Mouse (Mus musculus): ENCODE results near the gene Krtcap3. TPM values are rescaled to one million over a fixed set of nuclear protein-coding genes. Genes with fewer than 3 reads are reported as not detected.

The Krtcap3 gene
- polyA plus RNA-seq, 1 experiment from 2014 or later = 2.1 TPM

DNA sequence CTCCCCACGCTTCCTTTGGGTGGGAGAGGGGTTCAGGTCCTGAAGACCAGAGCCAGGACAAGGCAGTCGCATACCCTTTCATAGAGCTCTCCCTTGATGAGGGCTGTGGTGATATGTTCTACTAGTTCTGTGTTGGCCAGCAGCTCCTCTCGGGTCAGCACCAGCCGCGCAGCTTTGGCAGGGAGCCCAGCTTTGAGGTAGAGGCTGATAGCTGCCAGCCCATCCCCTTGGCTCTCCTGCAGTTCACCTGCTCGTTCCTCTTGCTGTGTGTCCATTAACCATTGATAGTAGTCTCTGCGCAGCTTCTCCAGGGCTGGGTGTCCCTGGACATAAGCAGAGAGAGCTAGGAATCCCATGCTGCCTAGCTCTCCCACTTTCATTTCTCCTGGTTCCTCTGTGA is 14.6 kb downstream of the Krtcap3 start:
- H3K36me3 ChIP-seq (ENCODE audit: control insufficient read depth, insufficient read depth, low read length) = peaks cover 62% of the 10 kb centered on the region

DNA sequence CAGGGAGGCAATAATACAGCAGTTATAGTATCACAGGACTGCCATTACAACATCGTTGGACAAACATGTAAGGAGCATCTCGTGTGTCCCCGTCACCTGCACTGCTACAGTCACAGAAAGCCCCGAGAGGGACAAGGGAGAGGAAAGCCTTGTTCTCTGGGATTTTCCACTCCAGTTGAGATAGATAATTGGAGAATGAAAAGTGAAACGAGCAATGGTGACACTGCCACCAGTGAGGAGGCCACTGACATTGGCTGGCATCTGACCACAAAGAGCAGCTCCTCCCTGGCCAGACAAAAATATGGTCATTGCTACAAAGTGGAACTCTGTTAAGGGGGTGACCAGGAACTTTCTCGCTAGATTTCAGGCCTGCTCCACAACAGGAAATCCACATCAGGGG is 16.2 kb downstream of the Krtcap3 start:
- no peak for ATAC-seq
- Histone ChIP-seq H3K4me1 (ENCODE audit: control insufficient read depth, insufficient read depth, low read length) (no peaks in the 10 kb centered on the region), H3K4me2 (ENCODE audit: low read length) (no peak overlapping the region), H3K9ac (ENCODE audit: low read depth, low read length) (no peak overlapping the region), H3K36me3 (ENCODE audit: control insufficient read depth, insufficient read depth, low read length) (peaks cover 57% of the 10 kb centered on the region), H3K27me3 (ENCODE audit: control insufficient read depth, insufficient read depth, low read depth, low read length) (no peaks in the 10 kb centered on the region), H3K27ac (ENCODE audit: low read length) (no peak overlapping the region), H3K9me3 (replicated peaks; ENCODE audit: control insufficient read depth, low read length, poor library complexity, severe bottlenecking) (no peaks in the 10 kb centered on the region), H3K4me3 (ENCODE audit: low read depth, low read length) (no peak overlapping the region)
- WGBS = 57% methylated on average over 6 of the region's 6 CpGs

More for the DNA sequence above, 14.6 kb downstream of the Krtcap3 start:
- H3K4me1 ChIP-seq (ENCODE audit: control insufficient read depth, insufficient read depth, low read length) = no peaks in the 10 kb centered on the region
- no peak for ATAC-seq
- no peak overlapping the region for H3K27ac ChIP-seq (ENCODE audit: low read length)
- H3K27me3 ChIP-seq (ENCODE audit: control insufficient read depth, insufficient read depth, low read depth, low read length) = no peaks in the 10 kb centered on the region
- H3K4me2 ChIP-seq (ENCODE audit: low read length) = no peak overlapping the region
- no peak overlapping the region for H3K9ac ChIP-seq (ENCODE audit: low read depth, low read length)
- no peaks in the 10 kb centered on the region for H3K9me3 ChIP-seq (replicated peaks; ENCODE audit: control insufficient read depth, low read length, poor library complexity, severe bottlenecking)
- H3K4me3 ChIP-seq (ENCODE audit: low read depth, low read length) = no peak overlapping the region
- WGBS = 95% methylated on average over 7 of the region's 7 CpGs

DNA sequence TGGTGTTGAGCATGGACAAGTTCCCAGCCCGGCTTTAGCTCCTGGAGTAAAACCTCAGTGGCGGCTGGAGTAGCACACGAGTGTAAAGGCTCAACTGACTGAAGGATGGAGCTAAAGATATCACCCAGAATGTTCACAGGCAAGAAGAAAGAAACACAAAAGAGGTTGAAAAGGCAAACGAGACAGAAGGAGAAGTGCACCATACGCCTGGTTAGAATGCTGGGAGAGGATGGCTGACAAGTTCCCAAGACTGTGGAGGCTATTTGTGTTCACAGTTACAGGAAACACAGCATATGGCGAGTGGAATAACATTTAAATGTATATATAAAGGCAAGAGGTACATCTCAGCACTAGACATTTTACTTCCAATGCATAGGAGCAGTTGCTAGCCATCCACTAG is 21.5 kb downstream of the Krtcap3 start:
- Histone ChIP-seq H3K27ac (ENCODE audit: low read length) (no peak overlapping the region), H3K27me3 (ENCODE audit: control insufficient read depth, insufficient read depth, low read depth, low read length) (no peaks in the 10 kb centered on the region), H3K4me2 (ENCODE audit: low read length) (no peak overlapping the region), H3K4me1 (ENCODE audit: control insufficient read depth, insufficient read depth, low read length) (no peaks in the 10 kb centered on the region), H3K9ac (ENCODE audit: low read depth, low read length) (no peak overlapping the region), H3K4me3 (ENCODE audit: low read depth, low read length) (no peak overlapping the region), H3K9me3 (replicated peaks; ENCODE audit: control insufficient read depth, low read length, poor library complexity, severe bottlenecking) (no peaks in the 10 kb centered on the region), H3K36me3 (ENCODE audit: control insufficient read depth, insufficient read depth, low read length) (peaks cover 36% of the 10 kb centered on the region)
- ATAC-seq = no peak
- WGBS = 87% methylated on average over 6 of the region's 6 CpGs

DNA sequence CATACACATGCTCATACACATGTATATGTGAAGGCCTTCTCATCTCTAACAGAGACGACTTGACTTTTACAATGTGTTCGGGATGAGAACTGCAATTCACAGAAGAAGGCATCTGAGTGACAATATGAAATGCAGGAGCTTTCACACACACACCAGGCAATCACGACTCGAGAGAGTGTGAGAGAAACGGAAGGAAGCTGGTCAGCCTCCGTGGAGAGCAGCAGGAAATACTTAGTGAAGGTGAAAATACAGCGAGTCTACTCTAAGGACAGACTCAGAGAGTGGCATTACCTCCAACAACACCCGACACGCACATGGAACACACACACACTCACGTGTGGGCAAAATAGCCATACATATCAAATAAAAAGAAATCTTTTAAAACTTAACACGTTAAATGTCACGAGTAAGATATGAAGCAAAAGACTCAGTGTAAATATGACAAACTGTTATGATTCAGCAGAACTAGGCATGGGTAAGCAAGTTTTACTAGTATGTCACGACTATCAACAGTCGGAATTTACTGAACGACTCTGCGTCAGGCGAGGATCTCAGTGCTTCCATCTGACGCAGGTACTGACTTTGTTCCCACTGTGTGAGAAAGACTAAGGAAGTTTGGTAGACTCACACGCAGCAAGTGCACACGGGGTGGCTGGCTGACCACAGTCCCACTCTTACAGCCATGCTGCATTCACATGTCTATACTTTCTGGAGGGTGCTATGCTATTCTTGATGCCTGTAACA is 27.9 kb downstream of the Krtcap3 start:
- ATAC-seq = no peak
- Histone ChIP-seq H3K27me3 (ENCODE audit: control insufficient read depth, insufficient read depth, low read depth, low read length) (no peaks in the 10 kb centered on the region), H3K9ac (ENCODE audit: low read depth, low read length) (no peak overlapping the region), H3K27ac (ENCODE audit: low read length) (no peak overlapping the region), H3K9me3 (replicated peaks; ENCODE audit: control insufficient read depth, low read length, poor library complexity, severe bottlenecking) (no peaks in the 10 kb centered on the region), H3K4me3 (ENCODE audit: low read depth, low read length) (no peak overlapping the region), H3K4me1 (ENCODE audit: control insufficient read depth, insufficient read depth, low read length) (no peaks in the 10 kb centered on the region), H3K4me2 (ENCODE audit: low read length) (no peak overlapping the region), H3K36me3 (ENCODE audit: control insufficient read depth, insufficient read depth, low read length) (peaks cover 44% of the 10 kb centered on the region)
- 87% methylated on average over 20 of the region's 20 CpGs for WGBS

DNA sequence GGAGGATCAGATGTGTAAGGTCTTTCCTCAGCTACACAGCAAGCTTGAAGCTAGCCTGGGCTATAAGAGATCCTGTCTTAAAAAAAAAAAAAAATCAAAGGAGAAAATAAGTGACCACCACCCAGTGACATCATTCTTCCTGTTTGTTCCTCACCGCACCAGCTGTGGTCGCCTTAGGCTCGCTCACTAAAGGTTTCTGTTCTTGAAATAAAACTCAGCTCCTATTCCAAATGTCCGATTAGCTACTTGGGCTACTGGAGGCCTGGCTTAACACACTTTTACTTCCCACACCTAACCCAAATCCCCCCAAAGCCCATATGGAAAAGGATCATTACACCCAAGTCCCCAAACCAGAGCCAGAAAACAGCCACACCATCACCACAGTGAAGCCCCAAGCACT is 36.7 kb downstream of the Krtcap3 start:
- no peak overlapping the region for H3K27ac ChIP-seq (ENCODE audit: low read length)
- peaks cover 25% of the 10 kb centered on the region for H3K36me3 ChIP-seq (ENCODE audit: control insufficient read depth, insufficient read depth, low read length)
- no peak overlapping the region for H3K4me2 ChIP-seq (ENCODE audit: low read length)
- H3K4me1 ChIP-seq (ENCODE audit: control insufficient read depth, insufficient read depth, low read length) = peaks cover 14% of the 10 kb centered on the region
- no peaks in the 10 kb centered on the region for H3K27me3 ChIP-seq (ENCODE audit: control insufficient read depth, insufficient read depth, low read depth, low read length)
- ATAC-seq = no peak
- 85% methylated on average over 4 of the region's 4 CpGs for WGBS
- no peak overlapping the region for H3K9ac ChIP-seq (ENCODE audit: low read depth, low read length)
- H3K9me3 ChIP-seq (replicated peaks; ENCODE audit: control insufficient read depth, low read length, poor library complexity, severe bottlenecking) = no peaks in the 10 kb centered on the region
- H3K4me3 ChIP-seq (ENCODE audit: low read depth, low read length) = no peak overlapping the region

DNA sequence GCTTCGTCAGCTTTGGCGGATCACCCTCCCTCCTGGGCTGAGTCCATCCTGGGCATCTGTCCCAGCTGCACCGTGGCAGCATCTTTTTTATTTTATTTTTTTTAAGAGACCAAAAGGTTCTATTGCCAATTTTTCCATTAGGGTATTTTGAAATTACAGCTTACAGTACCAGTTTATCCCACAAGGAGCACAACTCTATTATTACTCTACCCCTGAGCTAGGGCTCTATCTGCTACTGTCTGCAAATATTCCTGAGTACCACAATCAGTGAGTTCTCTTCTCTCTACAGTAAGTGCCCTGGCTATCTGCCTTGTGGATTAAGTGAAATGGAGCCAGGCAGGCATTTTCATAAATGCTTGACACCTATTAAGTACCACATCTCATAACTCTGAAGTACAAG is 37.2 kb downstream of the Krtcap3 start:
- no peaks in the 10 kb centered on the region for H3K27me3 ChIP-seq (ENCODE audit: control insufficient read depth, insufficient read depth, low read depth, low read length)
- WGBS = 70% methylated on average over 3 of the region's 3 CpGs
- H3K9me3 ChIP-seq (replicated peaks; ENCODE audit: control insufficient read depth, low read length, poor library complexity, severe bottlenecking) = no peaks in the 10 kb centered on the region
- H3K4me3 ChIP-seq (ENCODE audit: low read depth, low read length) = no peak overlapping the region
- H3K4me2 ChIP-seq (ENCODE audit: low read length) = no peak overlapping the region
- H3K4me1 ChIP-seq (ENCODE audit: control insufficient read depth, insufficient read depth, low read length) = peaks cover 14% of the 10 kb centered on the region
- H3K9ac ChIP-seq (ENCODE audit: low read depth, low read length) = no peak overlapping the region
- ATAC-seq = no peak
- no peak overlapping the region for H3K27ac ChIP-seq (ENCODE audit: low read length)
- peaks cover 21% of the 10 kb centered on the region for H3K36me3 ChIP-seq (ENCODE audit: control insufficient read depth, insufficient read depth, low read length)

DNA sequence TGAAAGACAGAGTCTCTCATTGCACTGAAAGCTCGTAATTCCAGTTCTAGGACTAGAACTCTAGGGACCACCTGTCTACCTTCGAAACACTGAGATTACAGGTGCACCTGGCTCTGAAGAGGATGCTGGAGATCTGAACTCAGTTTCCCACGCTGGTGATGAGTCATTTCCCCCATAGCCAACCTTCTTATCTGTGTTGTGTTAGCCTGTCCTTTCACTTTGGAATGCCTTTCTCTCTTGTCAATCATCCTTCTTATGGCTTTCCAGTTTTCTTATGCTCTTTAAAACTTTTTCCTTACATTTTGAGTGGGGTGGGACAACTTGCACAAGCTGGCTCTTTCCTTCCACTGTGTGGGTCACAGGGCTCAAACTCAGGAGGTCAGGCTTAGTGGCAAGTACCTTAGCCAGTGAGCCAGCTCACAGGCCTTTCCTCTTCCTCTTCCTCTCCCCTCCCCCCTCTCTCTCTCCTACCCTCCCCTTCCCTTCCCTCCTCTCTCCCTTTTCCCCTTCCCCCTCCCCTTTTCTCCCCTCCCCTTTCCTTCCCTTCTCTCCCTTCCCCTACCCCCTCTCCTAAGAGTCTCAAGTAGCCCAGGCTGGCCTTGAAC is 38.2 kb downstream of the Krtcap3 start:
- no peak for ATAC-seq
- H3K9ac ChIP-seq (ENCODE audit: low read depth, low read length) = no peak overlapping the region
- WGBS = 86% methylated on average over 3 of the region's 3 CpGs
- H3K27ac ChIP-seq (ENCODE audit: low read length) = no peak overlapping the region
- no peak overlapping the region for H3K4me3 ChIP-seq (ENCODE audit: low read depth, low read length)
- no peaks in the 10 kb centered on the region for H3K27me3 ChIP-seq (ENCODE audit: control insufficient read depth, insufficient read depth, low read depth, low read length)
- peaks cover 25% of the 10 kb centered on the region for H3K4me1 ChIP-seq (ENCODE audit: control insufficient read depth, insufficient read depth, low read length)
- peak overlapping the region; percentile 93 for H3K4me2 ChIP-seq (ENCODE audit: low read length)
- H3K36me3 ChIP-seq (ENCODE audit: control insufficient read depth, insufficient read depth, low read length) = peaks cover 16% of the 10 kb centered on the region
- no peaks in the 10 kb centered on the region for H3K9me3 ChIP-seq (replicated peaks; ENCODE audit: control insufficient read depth, low read length, poor library complexity, severe bottlenecking)

DNA sequence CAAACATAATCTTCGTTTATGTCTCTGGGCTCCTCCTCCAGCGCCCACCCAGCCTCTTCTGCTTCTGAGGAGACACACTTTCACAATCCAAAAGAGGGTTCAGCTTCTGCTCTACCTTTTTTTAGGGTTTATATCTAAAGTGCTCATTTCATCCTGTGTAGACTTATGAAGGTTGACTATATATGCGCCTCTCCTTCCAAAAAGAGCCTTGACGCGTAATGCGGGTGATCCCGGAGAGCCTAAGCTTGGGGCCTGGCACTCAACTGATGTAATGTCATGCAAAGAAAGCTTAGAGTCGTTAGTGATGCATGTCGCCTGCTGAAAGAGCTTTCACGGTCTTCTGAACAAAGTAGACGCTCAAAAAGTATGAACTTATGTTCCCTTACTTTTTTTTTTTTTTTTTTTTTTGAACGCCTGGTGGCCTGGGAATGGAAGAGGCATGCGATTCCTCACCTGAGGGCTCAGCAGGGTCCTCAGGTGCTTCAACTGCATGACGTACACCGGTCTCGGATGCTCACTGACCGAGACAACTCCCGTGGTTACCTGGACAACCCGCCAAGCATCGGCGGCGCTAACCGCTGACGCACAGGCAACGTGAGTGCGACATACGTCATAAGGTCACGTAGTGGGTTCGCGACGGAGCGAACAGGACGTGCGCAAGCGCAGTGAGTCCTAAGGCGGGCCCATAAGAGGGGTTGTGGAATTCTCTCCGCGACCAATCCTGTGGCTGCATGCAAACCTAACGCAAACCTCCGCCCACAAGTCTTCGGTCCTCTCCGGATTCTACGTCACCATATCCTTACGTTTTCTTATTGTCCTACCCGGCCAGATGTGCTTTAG is 39.2 kb downstream of the Krtcap3 start, which contains the start of gene Ift172:
TSS of gene Ift172 (minus strand) at position 596 of the 840 bp plus-strand sequence.
- Histone ChIP-seq H3K36me3 (ENCODE audit: control insufficient read depth, insufficient read depth, low read length) (peaks cover 9% of the 10 kb centered on the region; the same call in 1 of the 2 replicates), H3K27me3 (ENCODE audit: control insufficient read depth, insufficient read depth, low read depth, low read length) (no peaks in the 10 kb centered on the region), H3K4me3 (ENCODE audit: low read depth, low read length) (peak within 1 kb of the TSS; percentile 53), H3K4me2 (ENCODE audit: low read length) (peak within 1 kb of the TSS; percentile 93), H3K9ac (ENCODE audit: low read depth, low read length) (peak within 1 kb of the TSS; percentile 66), H3K9me3 (replicated peaks; ENCODE audit: control insufficient read depth, low read length, poor library complexity, severe bottlenecking) (no peaks in the 10 kb centered on the region), H3K4me1 (ENCODE audit: control insufficient read depth, insufficient read depth, low read length) (peaks cover 29% of the 10 kb centered on the region), H3K27ac (ENCODE audit: low read length) (peak within 1 kb of the TSS; percentile 87)
- peak; percentile 90 for ATAC-seq
- WGBS = 2% methylated on average over 45 of the region's 45 CpGs

DNA sequence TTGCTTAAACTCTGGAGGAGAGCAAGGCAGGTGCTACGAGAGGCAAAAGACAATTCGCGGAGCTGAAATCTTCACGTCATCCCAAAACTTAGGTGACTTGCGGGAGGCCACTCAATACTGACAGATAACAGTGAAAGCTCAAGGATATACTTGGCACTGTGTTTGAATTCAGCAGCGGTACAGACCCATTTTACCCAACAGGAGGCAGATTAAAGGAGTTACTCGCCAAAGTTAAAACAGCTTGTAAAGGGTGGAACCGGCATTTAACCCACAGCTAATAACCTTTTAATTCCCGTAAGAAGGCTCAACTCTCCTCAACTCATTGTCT is 39.8 kb downstream of the Krtcap3 start:
- Histone ChIP-seq H3K9me3 (replicated peaks; ENCODE audit: control insufficient read depth, low read length, poor library complexity, severe bottlenecking) (no peaks in the 10 kb centered on the region), H3K9ac (ENCODE audit: low read depth, low read length) (peak overlapping the region; percentile 66), H3K27me3 (ENCODE audit: control insufficient read depth, insufficient read depth, low read depth, low read length) (no peaks in the 10 kb centered on the region), H3K4me1 (ENCODE audit: control insufficient read depth, insufficient read depth, low read length) (peaks cover 30% of the 10 kb centered on the region), H3K4me2 (ENCODE audit: low read length) (peak overlapping the region; percentile 93), H3K27ac (ENCODE audit: low read length) (peak overlapping the region; percentile 87), H3K36me3 (ENCODE audit: control insufficient read depth, insufficient read depth, low read length) (peaks cover 5% of the 10 kb centered on the region; the same call in 1 of the 2 replicates), H3K4me3 (ENCODE audit: low read depth, low read length) (peak overlapping the region; percentile 53)
- ATAC-seq = no peak
- 3% methylated on average over 9 of the region's 9 CpGs for WGBS
